Mouse (Mus musculus) erythroid progenitor cell, adult 5-6 weeks (primary cell): ENCODE data around the gene Msi2. TPM values are rescaled to one million over a fixed set of nuclear protein-coding genes. Genes with fewer than 3 reads are reported as not detected.

Source experiments
- ATAC-seq: replicated peaks from 2 replicates; pipeline ENCODE4 v1.8.0; 2016; ENCODE audit warnings: moderate number of reproducible peaks, mild to moderate bottlenecking, moderate TSS enrichment, inconsistent platforms; ENCODE audit not compliant: poor library complexity, low FRiP score, severe bottlenecking
- total RNA-seq, 2 experiments: library from RNA; stranded (forward) in 1 of 2; stranded (reverse) in 1 of 2; fragments of 150-400 nt in 1 of 2; fragments of 186-747, 209-891 nt in 1 of 2; gene quantifications; 2 replicates each; pipeline versions ENCODE4 v1.2.3 to v1.2.4; 2015 to 2017; ENCODE audit warnings: low replicate concordance in 2 of 2

The Msi2 gene
- total RNA-seq, 2 experiments from 2014 or later = 8.4 to 44.6 TPM

- ATAC-seq = no peak
These were observed 189.7 kb downstream of the Msi2 start for GRCm38 (mm10) chr11:88528522-88529101.

- ATAC-seq = no peak
These were observed 191.6 kb downstream of the Msi2 start for GRCm38 (mm10) chr11:88526711-88527110.

DNA sequence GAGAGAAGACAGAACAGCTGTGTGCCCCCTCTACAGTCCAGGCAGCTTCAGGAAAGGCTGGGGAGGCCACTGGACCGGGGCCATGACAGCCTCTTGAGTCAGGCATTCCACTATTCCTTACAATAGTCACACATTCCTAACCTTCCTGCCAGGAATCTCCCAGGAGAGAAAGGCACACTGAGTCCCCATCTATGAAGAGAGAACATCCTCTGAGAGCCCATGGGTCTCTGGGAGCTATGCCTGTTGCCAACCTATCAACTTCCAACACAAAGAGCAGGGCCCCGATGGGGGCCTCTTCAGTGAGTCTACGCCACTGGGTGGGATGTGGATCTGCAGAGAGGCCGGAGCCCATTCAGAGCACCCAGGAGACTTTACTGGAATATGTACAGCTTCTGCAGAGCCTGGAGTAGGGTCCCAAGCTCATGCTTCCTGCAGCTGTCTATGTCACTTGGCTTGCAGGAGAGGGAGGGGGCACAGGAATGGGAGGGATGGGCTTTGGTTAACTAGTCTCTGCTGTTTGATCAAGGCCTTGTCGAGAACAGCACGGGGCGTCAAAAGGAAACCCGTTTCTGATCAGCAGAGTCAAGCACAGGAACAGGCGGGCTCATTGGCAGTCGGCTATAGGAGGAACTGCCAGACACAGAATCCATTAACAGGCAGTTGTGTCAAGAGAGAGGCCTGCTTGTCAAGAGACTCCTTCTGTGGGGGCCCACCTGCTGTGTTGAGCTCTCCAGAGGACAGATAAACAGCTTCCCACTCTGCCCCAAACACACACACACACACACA is 193.3 kb downstream of the Msi2 start:
- ATAC-seq = no peak

- ATAC-seq = no peak
These were observed 193.9 kb downstream of the Msi2 start for GRCm38 (mm10) chr11:88524437-88524789.

- no peak for ATAC-seq
These were observed 194.4 kb downstream of the Msi2 start for GRCm38 (mm10) chr11:88523921-88524320.

DNA sequence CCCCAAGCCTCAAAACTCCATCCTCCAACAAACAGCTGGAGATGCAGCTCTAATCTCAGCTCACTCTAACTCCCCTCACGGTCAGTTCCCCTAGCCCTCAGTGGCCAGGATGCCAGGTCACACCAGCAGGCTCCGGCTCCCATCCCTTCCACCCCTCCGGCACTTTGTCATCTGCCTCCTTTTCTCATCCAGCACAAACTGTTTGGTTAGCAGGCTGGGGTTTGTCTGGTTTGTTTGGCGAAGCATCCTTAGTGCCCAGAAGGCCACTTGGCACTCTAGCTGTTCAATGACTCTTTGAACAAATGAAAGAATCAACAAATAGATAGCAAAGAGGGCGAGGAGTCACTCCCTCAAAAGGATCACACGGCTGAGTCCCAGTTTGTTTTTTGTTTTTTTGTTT is 194.8 kb downstream of the Msi2 start:
- no peak for ATAC-seq

GRCm38 (mm10) chr11:88522114-88522513 is 196.2 kb downstream of the Msi2 start:
- no peak for ATAC-seq

GRCm38 (mm10) chr11:88520951-88521730 is 197.2 kb downstream of the Msi2 start:
- ATAC-seq = no peak

DNA sequence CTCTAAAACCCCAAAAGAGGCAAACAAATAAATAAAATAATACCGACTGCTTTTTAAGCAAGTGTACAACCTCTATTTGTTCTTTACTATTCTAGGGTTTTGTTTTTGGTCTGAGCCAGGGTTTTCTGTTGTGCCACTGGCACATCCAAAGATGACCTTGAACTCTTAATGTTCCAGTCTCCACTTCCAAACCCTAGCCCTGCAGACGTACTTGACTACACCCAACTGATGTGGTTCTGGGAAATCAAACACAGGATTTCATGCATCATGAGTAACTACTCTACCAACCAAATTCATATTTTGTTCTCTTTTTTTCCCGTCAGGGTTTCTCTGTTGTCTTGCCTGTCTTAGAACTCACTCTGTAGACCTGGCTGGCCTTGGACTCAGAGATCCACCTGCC is 200.0 kb downstream of the Msi2 start:
- no peak for ATAC-seq

DNA sequence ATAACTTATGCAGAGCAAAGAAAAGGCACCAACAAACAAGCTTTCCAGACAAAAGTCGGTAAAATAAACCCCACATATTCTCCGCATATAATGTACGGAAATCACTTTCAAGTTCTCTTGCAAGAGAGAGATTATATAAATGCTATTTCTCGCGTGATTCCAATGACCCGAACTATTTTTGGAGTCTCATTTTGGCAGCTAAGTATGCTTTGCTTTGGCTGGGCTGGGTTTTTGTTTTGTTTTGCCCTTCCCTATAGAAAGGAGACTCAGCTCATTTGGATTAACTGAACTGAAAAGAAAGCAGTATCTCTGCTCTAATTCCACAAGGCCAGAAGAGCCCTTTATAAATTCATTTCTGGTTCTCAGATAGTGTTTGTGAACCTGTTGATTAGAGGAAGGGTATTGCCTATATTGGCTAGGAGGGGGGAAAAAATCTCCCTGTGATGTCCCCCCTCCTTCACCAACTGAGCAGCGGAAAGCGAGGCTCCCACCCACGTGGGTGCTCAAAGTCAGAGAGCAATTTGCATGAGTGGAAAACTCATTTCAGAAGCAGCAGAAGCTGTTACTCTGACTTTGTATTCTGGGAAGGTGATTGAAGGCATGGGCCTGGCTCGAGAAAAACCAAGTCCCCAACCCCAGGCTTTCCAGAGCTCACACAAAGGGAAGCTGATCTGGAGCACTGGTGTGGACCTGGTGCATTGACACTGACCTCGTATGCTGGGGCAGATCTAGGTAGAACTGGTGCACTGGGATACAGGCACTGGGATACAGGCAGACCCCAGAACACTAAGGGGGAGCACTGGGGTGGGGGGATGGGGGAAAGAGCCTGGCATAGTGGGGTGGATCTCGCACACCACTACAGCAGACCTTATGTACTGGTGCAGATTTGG is 201.5 kb downstream of the Msi2 start:
- no peak for ATAC-seq

- ATAC-seq = no peak
These were observed 202.4 kb downstream of the Msi2 start for GRCm38 (mm10) chr11:88515736-88516583.

DNA sequence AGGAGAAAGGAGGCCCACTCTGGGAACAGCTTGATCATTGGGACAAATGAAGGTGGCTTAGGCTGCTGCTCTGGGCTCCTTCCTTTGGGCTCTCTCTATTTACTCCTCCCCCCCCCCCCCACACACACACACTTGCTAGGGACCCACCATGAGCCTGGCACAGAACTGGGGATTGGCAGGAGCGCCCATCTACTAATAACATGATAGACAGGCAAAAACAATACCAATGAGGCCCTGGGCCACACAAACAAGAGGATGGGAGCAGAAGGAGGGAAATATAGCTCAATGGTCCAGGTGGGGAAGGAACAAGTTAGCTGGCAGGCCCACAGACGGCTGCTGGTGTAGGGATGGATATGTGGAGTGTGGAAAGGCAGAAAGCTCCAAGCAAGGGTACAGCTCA is 203.0 kb downstream of the Msi2 start:
- no peak for ATAC-seq

DNA sequence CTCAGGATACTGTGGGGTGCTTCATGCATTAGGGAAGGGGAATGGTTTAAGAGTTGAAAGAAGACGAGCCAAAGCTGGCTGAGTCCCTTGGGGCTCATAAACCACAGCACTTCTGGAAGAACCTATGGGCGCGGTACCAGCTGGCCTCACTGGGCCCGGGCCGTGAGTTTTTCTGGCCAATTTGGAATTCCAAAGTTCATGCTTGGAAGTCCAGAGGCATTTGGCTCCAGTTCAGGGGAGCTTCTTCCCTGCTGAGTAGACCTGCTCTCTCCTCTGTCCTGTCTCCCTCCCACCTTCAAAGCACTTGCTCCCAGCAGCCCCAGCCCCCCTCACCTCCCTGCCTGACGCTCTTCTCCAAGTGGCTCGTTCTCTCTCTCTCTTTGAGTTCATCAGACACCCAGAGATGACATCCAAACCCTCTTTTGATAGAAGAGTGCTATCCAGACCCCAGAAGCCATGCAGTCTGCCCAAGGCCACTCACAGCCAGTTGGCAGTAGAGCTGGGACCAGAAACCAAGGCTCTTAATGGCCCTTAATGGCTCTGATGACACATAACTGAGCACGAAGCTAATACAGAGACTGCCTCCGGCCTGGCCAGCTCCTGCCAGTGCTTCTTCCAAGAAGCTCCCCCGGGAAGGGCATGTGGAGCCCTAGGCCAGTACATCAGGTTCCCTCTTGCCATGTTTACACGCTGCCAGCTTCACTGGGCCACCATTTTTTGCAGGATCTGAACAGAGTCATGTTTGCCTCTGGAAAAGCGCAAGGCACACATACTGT is 204.0 kb downstream of the Msi2 start:
- no peak for ATAC-seq

DNA sequence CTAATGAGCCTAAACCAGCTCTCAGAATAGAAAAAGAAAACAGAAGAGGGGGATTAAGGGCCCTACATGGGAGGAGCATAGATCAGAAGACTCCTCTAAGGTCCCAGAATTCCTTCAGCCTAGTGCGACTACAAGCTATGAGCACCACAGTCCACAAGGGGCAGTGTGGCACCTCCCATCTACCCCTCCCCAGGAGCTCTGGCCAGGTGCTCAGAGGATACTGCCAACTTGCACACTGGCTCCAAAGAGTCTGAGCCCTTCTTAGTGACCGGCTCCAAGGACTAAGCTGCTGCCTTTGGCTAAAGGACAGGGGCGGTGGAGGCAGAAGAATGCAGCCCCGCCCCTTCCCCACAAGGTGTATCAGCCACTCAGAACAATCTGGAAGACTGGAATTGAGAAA is 205.7 kb downstream of the Msi2 start:
- ATAC-seq = no peak; the same call in 1 of the 2 replicates

- ATAC-seq = no peak
These were observed 207.9 kb downstream of the Msi2 start for GRCm38 (mm10) chr11:88510282-88510850.

- no peak for ATAC-seq
These were observed 208.8 kb downstream of the Msi2 start for GRCm38 (mm10) chr11:88509464-88509863.

DNA sequence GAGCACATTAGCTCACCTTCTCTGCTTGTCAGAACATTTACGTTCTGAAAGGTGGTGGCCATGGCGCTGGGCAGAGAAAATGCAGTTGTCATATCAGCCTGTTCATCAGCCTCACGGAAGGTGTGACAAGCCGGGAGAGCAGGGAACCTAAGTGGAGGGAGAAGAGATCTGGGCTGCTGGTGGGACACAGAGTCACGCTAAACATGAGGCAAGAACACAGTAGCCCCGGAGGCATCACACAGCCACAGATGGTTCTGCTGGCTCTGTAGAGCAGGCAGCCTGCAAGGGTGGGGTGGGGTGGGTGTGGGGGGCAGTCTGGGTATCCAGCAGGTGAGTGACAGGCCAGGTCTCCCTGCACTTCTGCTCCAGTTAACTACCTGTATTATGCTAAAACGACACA is 210.2 kb downstream of the Msi2 start:
- no peak for ATAC-seq
